Mouse (Mus musculus) G1E (cell line): ENCODE results near the gene Cyp2s1. TPM values are rescaled to one million over a fixed set of nuclear protein-coding genes. Genes with fewer than 3 reads are reported as not detected.

Experiments
- ATAC-seq: 2 replicates; pipeline ENCODE4 v1.8.0; 2016; ENCODE audit warnings: mild to moderate bottlenecking; ENCODE audit not compliant: insufficient number of reproducible peaks, poor library complexity, low FRiP score, severe bottlenecking; ENCODE audit errors: extremely low read depth
- DNase-seq: peaks from one replicate; pipeline ENCODE4 v3.0.0; 2012; ENCODE audit warnings: low spot score
- H3K27me3 ChIP-seq: 2 replicates; pipeline ENCODE4 v1.6.1; 2012; ENCODE audit warnings: mild to moderate bottlenecking, low read length, inconsistent platforms; ENCODE audit not compliant: insufficient read depth
- H3K36me3 ChIP-seq: replicated peaks from 2 replicates; pipeline ENCODE3; 2012; ENCODE audit warnings: mild to moderate bottlenecking, inconsistent platforms
- H3K4me1 ChIP-seq: 2 replicates; pipeline ENCODE4 v1.6.1; 2012; ENCODE audit warnings: low read depth, low read length, inconsistent platforms, mixed read lengths; ENCODE audit not compliant: insufficient read depth
- H3K4me3 ChIP-seq: 2 replicates; pipeline ENCODE4 v1.5.1; 2012; ENCODE audit warnings: low read depth, mild to moderate bottlenecking, inconsistent platforms, low read length, moderate library complexity, mixed read lengths
- H3K9me3 ChIP-seq: replicated peaks from 2 replicates; pipeline ENCODE4 v1.6.1; 2012; ENCODE audit warnings: inconsistent platforms
- CTCF ChIP-seq: IDR thresholded peaks from 2 replicates; pipeline ENCODE4 v1.5.1; 2012; ENCODE audit warnings: low read depth, low read length, inconsistent platforms, mixed read lengths
- GATA1 ChIP-seq: IDR thresholded peaks from 2 replicates; pipeline ENCODE4 v1.6.1; 2012; ENCODE audit warnings: borderline replicate concordance, low read length, inconsistent platforms, mixed read lengths
- GATA2 ChIP-seq: IDR thresholded peaks from 2 replicates; pipeline ENCODE4 v1.6.1; 2012; ENCODE audit warnings: low read depth, low read length, inconsistent platforms, borderline replicate concordance
- POLR2AphosphoS5 ChIP-seq: IDR thresholded peaks from 2 replicates; pipeline ENCODE4 v1.6.1; 2012; ENCODE audit warnings: low read depth, low read length, inconsistent platforms; ENCODE audit not compliant: insufficient replicate concordance
- TAL1 ChIP-seq: conservative IDR thresholded peaks from 2 replicates; pipeline ENCODE4 v1.6.1; 2012; ENCODE audit warnings: low read depth, low read length, inconsistent platforms, mixed read lengths
- polyA plus RNA-seq: library from polyadenylated mRNA; stranded (reverse); fragments of >175 nt; gene quantifications from 2 replicates; pipeline ENCODE4 v1.2.3, GENCODE M21; 2012
- total RNA-seq, 2 experiments: library from RNA; stranded (forward) in 1 of 2; stranded (reverse) in 1 of 2; fragments of 200-1000 nt in 1 of 2; fragments of >200 nt in 1 of 2; fragmentation: Nextera tagmentation in 1 of 2; gene quantifications; 2 replicates each; pipeline ENCODE4 v1.2.3; 2014 to 2017

Gene Cyp2s1
- total and polyA plus RNA-seq, 3 experiments: 0.11 TPM; not detected in 2

DNA sequence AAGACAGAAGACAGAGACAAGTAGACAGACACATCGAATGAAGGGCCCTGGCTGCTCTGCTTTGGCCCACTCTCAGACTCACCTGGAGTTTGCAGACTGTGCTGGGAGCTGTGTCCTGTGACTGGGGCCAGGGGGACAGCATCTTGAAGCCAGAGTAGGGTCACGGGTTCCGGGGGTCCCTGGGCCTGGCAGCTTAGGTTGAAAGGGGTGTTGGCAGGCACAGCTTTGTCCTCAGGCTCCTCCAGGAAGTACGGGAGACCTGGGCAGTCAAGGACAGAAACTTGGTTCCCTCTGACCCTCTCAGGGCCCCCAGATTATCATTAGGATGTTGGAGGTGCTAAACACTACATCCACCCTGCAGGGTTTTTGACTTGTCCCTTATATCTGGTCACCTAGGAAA lies 31.0 kb downstream of the Cyp2s1 start:
- no peak for DNase-seq
- ATAC-seq: no peak
- Histone ChIP-seq H3K27me3 (peaks cover 50% of the 10 kb centered on the region), H3K9me3 (no peaks in the 10 kb centered on the region), H3K36me3 (no peaks in the 10 kb centered on the region), H3K4me1 (no peaks in the 10 kb centered on the region), H3K4me3 (no peak overlapping the region)
- TF ChIP-seq POLR2AphosphoS5 (no peak), TAL1 (no peak), GATA2 (no peak), GATA1 (no peak), CTCF (no peak)

DNA sequence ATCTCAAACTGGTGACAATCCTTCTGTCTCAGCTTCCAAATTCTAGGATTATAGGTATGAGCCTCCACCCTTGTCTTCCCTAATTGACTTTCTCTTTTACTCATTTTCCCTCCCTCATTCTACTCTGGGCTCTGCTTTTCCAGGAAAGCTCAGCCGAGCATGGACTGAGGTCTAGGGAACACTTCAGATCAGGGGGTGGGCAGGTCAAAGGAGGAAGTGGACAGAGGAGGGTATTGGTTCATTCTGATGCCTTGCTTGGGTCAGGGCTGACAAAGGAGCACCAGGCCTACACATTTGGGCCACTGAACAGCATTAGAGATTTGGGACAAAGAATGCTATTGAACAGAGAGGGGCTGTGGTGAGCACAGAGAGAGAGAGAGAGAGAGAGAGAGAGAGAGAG lies 31.9 kb downstream of the Cyp2s1 start:
- TF ChIP-seq TAL1 (no peak), CTCF (no peak), GATA2 (no peak), GATA1 (no peak), POLR2AphosphoS5 (no peak)
- H3K36me3 ChIP-seq: no peaks in the 10 kb centered on the region
- no peaks in the 10 kb centered on the region for H3K4me1 ChIP-seq
- H3K27me3 ChIP-seq: peaks cover 41% of the 10 kb centered on the region
- H3K9me3 ChIP-seq: no peaks in the 10 kb centered on the region
- DNase-seq (no peak), ATAC-seq (no peak)
- no peak overlapping the region for H3K4me3 ChIP-seq

DNA sequence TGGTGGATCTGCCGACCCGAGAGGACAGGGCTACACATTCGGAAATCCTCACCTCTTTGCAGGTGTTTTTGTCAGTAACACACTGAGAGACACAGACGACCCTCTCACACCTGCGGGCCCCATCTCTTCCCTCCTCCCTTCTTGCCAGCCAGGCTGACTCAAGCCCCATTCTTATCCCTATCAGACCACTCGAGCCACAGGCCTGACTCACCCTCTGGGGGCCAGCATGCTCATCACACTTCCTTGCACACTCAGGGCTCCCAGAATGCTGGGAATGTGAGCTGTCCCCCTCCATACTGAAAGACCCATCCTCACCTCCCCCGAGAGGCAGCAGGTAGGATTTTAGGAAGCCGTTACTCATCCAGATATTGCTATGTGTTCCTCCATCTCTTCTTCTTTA lies 33.0 kb downstream of the Cyp2s1 start:
- Histone ChIP-seq H3K4me1 (peaks cover 2% of the 10 kb centered on the region; the same call in 1 of the 2 replicates), H3K9me3 (no peaks in the 10 kb centered on the region), H3K4me3 (no peak overlapping the region), H3K27me3 (peaks cover 34% of the 10 kb centered on the region), H3K36me3 (no peaks in the 10 kb centered on the region)
- ATAC-seq (no peak), DNase-seq (no peak)
- TF ChIP-seq CTCF (no peak), POLR2AphosphoS5 (no peak)

DNA sequence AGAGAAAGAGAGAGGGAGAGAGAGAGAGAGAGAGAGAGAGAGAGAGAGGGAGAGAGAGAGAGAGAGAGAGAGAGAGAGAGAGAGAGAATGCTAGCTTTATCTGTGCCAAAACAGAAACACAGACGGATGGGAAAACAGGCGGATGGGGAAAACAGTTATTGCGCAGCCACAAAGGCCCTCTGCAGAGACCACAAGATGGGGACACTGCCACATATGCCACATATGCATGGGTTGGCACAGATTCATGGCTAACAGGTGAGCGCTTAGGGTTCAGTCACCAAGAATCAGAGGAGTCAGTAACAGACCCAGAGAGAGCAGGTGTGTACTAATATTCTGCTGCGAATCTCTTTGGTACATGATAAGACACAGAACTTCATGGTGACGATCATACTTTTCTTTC lies 34.0 kb downstream of the Cyp2s1 start:
- Histone ChIP-seq H3K9me3 (no peaks in the 10 kb centered on the region), H3K27me3 (peaks cover 30% of the 10 kb centered on the region), H3K4me1 (peaks cover 2% of the 10 kb centered on the region; the same call in 1 of the 2 replicates), H3K4me3 (no peak overlapping the region), H3K36me3 (no peaks in the 10 kb centered on the region)
- no peak for TF ChIP-seq CTCF
- no peak for TF ChIP-seq GATA2
- TF ChIP-seq GATA1: no peak
- ATAC-seq (no peak), DNase-seq (no peak)

DNA sequence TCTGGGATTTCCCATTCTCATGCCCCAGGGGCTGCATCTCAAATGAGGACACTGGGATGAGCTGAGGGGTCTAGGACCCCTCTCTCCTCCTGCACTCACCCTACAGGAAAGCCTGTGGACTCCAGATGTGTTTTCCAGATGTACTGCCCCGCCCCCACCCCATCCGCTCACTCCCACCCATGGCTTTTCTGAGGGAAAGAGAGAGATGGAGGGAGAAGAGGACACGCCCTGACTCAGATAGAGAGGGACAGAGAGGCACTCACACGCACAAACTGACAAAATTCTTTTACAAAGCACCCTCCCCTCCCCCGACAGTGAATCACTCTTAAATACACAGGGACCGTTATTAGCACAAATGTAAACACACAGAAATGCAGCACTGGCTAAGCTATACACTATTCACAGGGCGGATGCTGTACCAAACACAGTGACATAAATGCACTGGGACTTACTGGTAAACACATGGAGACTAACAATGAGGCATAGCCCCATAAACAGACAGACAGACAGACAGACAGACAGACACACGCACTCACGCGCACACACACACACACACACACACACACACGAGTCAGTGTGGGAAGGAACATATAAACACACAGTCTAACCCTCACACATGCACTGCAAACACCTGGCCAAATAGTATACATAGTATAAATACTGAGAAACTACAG lies 34.6 kb downstream of the Cyp2s1 start:
- no peak for ATAC-seq
- H3K4me3 ChIP-seq: no peak overlapping the region
- no peaks in the 10 kb centered on the region for H3K9me3 ChIP-seq
- TF ChIP-seq TAL1: no peak
- no peak for TF ChIP-seq CTCF
- no peak for TF ChIP-seq POLR2AphosphoS5
- TF ChIP-seq GATA2: no peak
- TF ChIP-seq GATA1: no peak
- H3K36me3 ChIP-seq: no peaks in the 10 kb centered on the region
- no peak for DNase-seq
- H3K4me1 ChIP-seq: peaks cover 2% of the 10 kb centered on the region; the same call in 1 of the 2 replicates
- H3K27me3 ChIP-seq: peaks cover 24% of the 10 kb centered on the region

DNA sequence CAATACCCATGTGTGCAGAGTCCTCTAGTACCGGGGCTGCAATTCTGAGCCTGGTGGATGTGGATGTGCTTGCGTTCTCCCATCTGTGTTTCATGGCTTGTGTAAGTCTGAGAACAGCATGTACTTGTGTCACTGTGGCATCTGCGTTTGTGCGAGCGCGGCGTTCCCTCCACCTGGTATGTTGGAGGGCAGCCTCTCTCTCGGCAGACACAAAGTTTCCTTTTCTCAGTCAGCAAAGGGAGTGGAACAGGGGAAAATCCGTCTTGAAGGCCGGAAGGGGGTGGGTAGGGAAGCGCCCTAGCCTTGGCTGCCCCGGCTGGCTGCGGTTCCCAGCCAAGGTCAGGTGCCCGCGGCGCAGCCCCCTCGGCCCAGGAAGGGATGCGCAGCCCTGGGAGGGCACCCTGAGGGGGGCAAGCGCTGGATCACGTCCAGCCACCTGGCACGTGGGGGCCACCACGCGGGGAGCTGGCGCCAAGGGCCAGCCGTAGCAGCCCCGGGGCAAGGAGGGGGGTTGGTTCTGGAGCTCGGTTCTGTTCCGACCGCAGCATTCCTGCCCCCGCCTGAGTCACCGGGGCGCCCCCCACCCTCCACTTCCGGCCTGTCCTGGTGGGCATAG lies 35.3 kb downstream of the Cyp2s1 start:
- ATAC-seq: no peak
- H3K4me1 ChIP-seq: peaks cover 2% of the 10 kb centered on the region; the same call in 1 of the 2 replicates

More for the DNA sequence above, 35.3 kb downstream of the Cyp2s1 start:
- DNase-seq: no peak
- H3K4me3 ChIP-seq: no peak overlapping the region
- TF ChIP-seq TAL1 (no peak), GATA2 (no peak), GATA1 (no peak), POLR2AphosphoS5 (no peak), CTCF (no peak)
- H3K27me3 ChIP-seq: peaks cover 20% of the 10 kb centered on the region
- H3K9me3 ChIP-seq: no peaks in the 10 kb centered on the region
- H3K36me3 ChIP-seq: no peaks in the 10 kb centered on the region
